ENCODE assay signal across 14 mouse cellular contexts in the genomic region with DNA sequence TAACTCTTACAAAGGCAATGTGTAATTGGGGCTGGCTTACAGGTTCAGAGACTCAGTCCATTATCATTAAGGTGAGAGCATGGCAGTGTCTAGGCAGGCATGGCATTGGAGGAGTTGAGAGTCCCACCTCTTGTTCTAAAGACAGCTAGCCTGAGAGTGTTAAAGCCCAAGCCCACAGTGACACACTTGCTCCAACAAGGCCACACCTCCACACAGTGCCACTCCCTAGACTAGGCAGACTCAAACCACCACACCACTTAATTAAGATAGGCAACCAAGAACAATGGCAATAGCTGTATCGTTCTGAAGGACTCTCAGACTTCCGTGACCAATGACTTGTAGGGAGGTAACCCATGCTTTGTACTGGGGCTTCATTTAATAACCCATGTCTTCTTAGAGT.
"Had no signal": no experiment of that assay in that cellular context is flagged by ENCODE, and none has a peak within 500 bp of the region (broad histone marks: within the 10 kb centered on the region; RNA-seq: fewer than 3 reads in every experiment).

No protein-coding gene starts in this region.

- DNase-seq: kidney, adult 2 months; kidney, postnatal 14 days; liver, embryonic 13.5 days; lung, adult 18-20 months; lung, postnatal 4 days; spleen, adult 18-20 months; thymus, postnatal 4 days had no signal

- H3K9ac ChIP-seq: kidney, embryonic 15.5 days; liver, embryonic 13.5 days; midbrain, embryonic 12.5 days had no signal

- H3K4me2 ChIP-seq: kidney, embryonic 15.5 days; liver, embryonic 13.5 days; midbrain, embryonic 12.5 days had no signal

- H3K36me3 ChIP-seq: kidney, embryonic 15.5 days; limb, embryonic 10.5 days; liver, embryonic 13.5 days; midbrain, embryonic 12.5 days had no signal

- H3K4me3 ChIP-seq: kidney, embryonic 15.5 days; left cerebral cortex, adult 2 months; limb, embryonic 10.5 days; liver, embryonic 13.5 days; megakaryocyte, embryonic 14.5 days; midbrain, embryonic 12.5 days had no signal

- ATAC-seq: lung, postnatal 0 days; midbrain, embryonic 16.5 days had no signal

- H3K27ac ChIP-seq: kidney, embryonic 15.5 days; left cerebral cortex, adult 2 months; limb, embryonic 10.5 days; liver, embryonic 13.5 days; midbrain, embryonic 12.5 days had no signal

- H3K9me3 ChIP-seq: kidney, embryonic 15.5 days; limb, embryonic 10.5 days; liver, embryonic 13.5 days; megakaryocyte, embryonic 14.5 days; midbrain, embryonic 12.5 days had no signal
